Mouse (Mus musculus) hindbrain, postnatal 0 days (tissue): ENCODE data around the gene Hsph1. TPM values are rescaled to one million over a fixed set of nuclear protein-coding genes. Genes with fewer than 3 reads are reported as not detected.
A peak's percentile ranks its signal among the peaks of the same experiment; 100 is the strongest.

Experiments used
- ATAC-seq: fragments of 200-750 bp; cut with Nextera tagmentation; 2 replicates; pipeline ENCODE4 v1.8.0; 2017; ENCODE audit warnings: mild to moderate bottlenecking, moderate TSS enrichment, moderate library complexity
- DNase-seq: peaks from one replicate; pipeline ENCODE4 v3.0.0-alpha.2; 2015; ENCODE audit warnings: low spot score
- H3K27ac ChIP-seq: fragments of 300-500 bp; sonication (generic); 2 replicates; pipeline ENCODE4 v1.5.1; 2014; ENCODE audit warnings: mild to moderate bottlenecking
- H3K27me3 ChIP-seq: fragments of 300-500 bp; sonication (generic); 2 replicates; pipeline ENCODE4 v1.6.1; 2014; ENCODE audit warnings: low read length, mixed read lengths; ENCODE audit not compliant: insufficient read depth
- H3K36me3 ChIP-seq: fragments of 300-500 bp; sonication (generic); 2 replicates; pipeline ENCODE4 v1.6.1; 2014; ENCODE audit warnings: low read length, mixed read lengths; ENCODE audit not compliant: insufficient read depth
- H3K4me1 ChIP-seq: fragments of 300-500 bp; sonication (generic); 2 replicates; pipeline ENCODE4 v1.6.1; 2014; ENCODE audit warnings: antibody characterized with exemption, low read length, mixed read lengths; ENCODE audit not compliant: insufficient read depth
- H3K4me2 ChIP-seq: fragments of 300-500 bp; sonication (generic); 2 replicates; pipeline ENCODE4 v1.6.1; 2014; ENCODE audit warnings: low read depth, mild to moderate bottlenecking, low read length, moderate library complexity, mixed read lengths
- H3K4me3 ChIP-seq: fragments of 300-500 bp; sonication (generic); 2 replicates; pipeline ENCODE4 v1.5.1; 2014; ENCODE audit warnings: low read length
- H3K9ac ChIP-seq: fragments of 300-500 bp; sonication (generic); replicated peaks from 2 replicates; pipeline ENCODE4 v1.6.1; 2014; ENCODE audit warnings: mild to moderate bottlenecking, low read length, moderate library complexity, mixed read lengths
- H3K9me3 ChIP-seq: fragments of 300-500 bp; sonication (generic); 2 replicates; pipeline ENCODE4 v1.6.1; 2016; ENCODE audit warnings: low read length, mixed read lengths
- CTCF ChIP-seq: IDR thresholded peaks from 2 replicates; pipeline ENCODE4 v1.5.1; 2016; ENCODE audit warnings: antibody characterized with exemption, control low read depth, low read depth
- WGBS: fragments of 180-500 bp; shearing (Covaris S2); extraction: QIAGEN DNeasy Blood & Tissue Kit; methylation state at CpG from one replicate; pipeline ENCODE4 v1.1.7; 2014; 5-methylcytosine and 5-hydroxymethylcytosine counted together
- polyA plus RNA-seq: library from polyadenylated mRNA; unstranded; fragments of >200 nt; fragmentation: Nextera tagmentation; extraction: Ambion mirVana; gene quantifications from 2 replicates; pipeline ENCODE4 v1.2.1, GENCODE M21; 2015
- total RNA-seq: library from RNA; depleted of rRNA; stranded (reverse); fragments of >200 nt; gene quantifications from 2 replicates; pipeline ENCODE4 v1.2.3, GENCODE M21; 2014; rRNA removed

The Hsph1 gene
- total RNA-seq (18.9 and 21.0 TPM in 2 replicates), polyA plus RNA-seq (59.4 and 60.8 TPM in 2 replicates)

GRCm38 (mm10) chr5:149636075-149636920, at the start of gene Hsph1:
TSS of gene Hsph1 (minus strand) at chr5:149636376.
- Histone ChIP-seq H3K9me3 (no peaks in the 10 kb centered on the region), H3K4me1 (peaks cover 11% of the 10 kb centered on the region), H3K4me3 (peak within 1 kb of the TSS; percentile 77), H3K36me3 (peaks cover 7% of the 10 kb centered on the region; the same call in 1 of the 2 replicates), H3K27ac (peak within 1 kb of the TSS; percentile 88), H3K27me3 (no peaks in the 10 kb centered on the region), H3K9ac (peak within 1 kb of the TSS; percentile 80), H3K4me2 (peak within 1 kb of the TSS; percentile 61)
- WGBS = under 1% methylated on average over 60 of the region's 60 CpGs
- ATAC-seq (peak; percentile 98), DNase-seq (peak; percentile 99)
- TF ChIP-seq CTCF = peak; percentile 43; the same call in 1 of the 2 replicates

- Histone ChIP-seq H3K4me3 (no peak overlapping the region), H3K27ac (no peak overlapping the region), H3K27me3 (no peaks in the 10 kb centered on the region), H3K9me3 (no peaks in the 10 kb centered on the region), H3K9ac (no peak overlapping the region), H3K4me2 (no peak overlapping the region), H3K4me1 (peaks cover 5% of the 10 kb centered on the region), H3K36me3 (no peaks in the 10 kb centered on the region)
- ATAC-seq (no peak), DNase-seq (no peak)
- 67% methylated on average over 5 of the region's 5 CpGs for WGBS
- TF ChIP-seq CTCF = no peak
Observed at GRCm38 (mm10) chr5:149680946-149681345, 44.8 kb upstream of the Hsph1 start.

GRCm38 (mm10) chr5:149679886-149680285, 43.7 kb upstream of the Hsph1 start:
- Histone ChIP-seq H3K4me2 (peak overlapping the region; percentile 98), H3K36me3 (no peaks in the 10 kb centered on the region)

GRCm38 (mm10) chr5:149679362-149679761, 43.2 kb upstream of the Hsph1 start:
- H3K36me3 ChIP-seq = no peaks in the 10 kb centered on the region
- H3K27me3 ChIP-seq = no peaks in the 10 kb centered on the region
- peak overlapping the region; percentile 98 for H3K4me2 ChIP-seq
- ATAC-seq (no peak), DNase-seq (no peak)
- H3K4me3 ChIP-seq = peak overlapping the region; percentile 77
- H3K27ac ChIP-seq = no peak overlapping the region
- WGBS = 10% methylated on average over 11 of the region's 12 CpGs
- peak overlapping the region; percentile 76 for H3K9ac ChIP-seq
- H3K4me1 ChIP-seq = peaks cover 5% of the 10 kb centered on the region
- TF ChIP-seq CTCF = no peak
- no peaks in the 10 kb centered on the region for H3K9me3 ChIP-seq

More at GRCm38 (mm10) chr5:149679886-149680285, 43.7 kb upstream of the Hsph1 start:
- H3K27ac ChIP-seq = no peak overlapping the region
- peaks cover 5% of the 10 kb centered on the region for H3K4me1 ChIP-seq
- ATAC-seq (no peak), DNase-seq (no peak)
- no peak for TF ChIP-seq CTCF
- 43% methylated on average over 7 of the region's 7 CpGs for WGBS
- H3K9me3 ChIP-seq = no peaks in the 10 kb centered on the region
- no peak overlapping the region for H3K9ac ChIP-seq
- H3K4me3 ChIP-seq = no peak overlapping the region
- H3K27me3 ChIP-seq = no peaks in the 10 kb centered on the region

GRCm38 (mm10) chr5:149678990-149679348, 42.8 kb upstream of the Hsph1 start:
- no peak for DNase-seq
- Histone ChIP-seq H3K4me2 (peak overlapping the region; percentile 98), H3K9me3 (no peaks in the 10 kb centered on the region), H3K27ac (no peak overlapping the region), H3K36me3 (no peaks in the 10 kb centered on the region), H3K4me1 (peaks cover 5% of the 10 kb centered on the region), H3K4me3 (peak overlapping the region; percentile 77), H3K9ac (peak overlapping the region; percentile 76), H3K27me3 (no peaks in the 10 kb centered on the region)
- TF ChIP-seq CTCF = no peak
- WGBS = 2% methylated on average over 15 of the region's 15 CpGs
- ATAC-seq = no peak; the same call in 1 of the 2 replicates

- TF ChIP-seq CTCF = peak; percentile 59
Observed at GRCm38 (mm10) chr5:149678100-149678989, 42.2 kb upstream of the Hsph1 start, which contains the start of gene B3glct. TSS of gene B3glct (plus strand) at chr5:149678230.

More at GRCm38 (mm10) chr5:149678100-149678989, 42.2 kb upstream of the Hsph1 start, which contains the start of gene B3glct:
- Histone ChIP-seq H3K4me3 (peak within 1 kb of the TSS; percentile 77), H3K27ac (peak within 1 kb of the TSS; percentile 72), H3K9ac (peak within 1 kb of the TSS; percentile 76), H3K9me3 (no peaks in the 10 kb centered on the region), H3K4me2 (peak within 1 kb of the TSS; percentile 98), H3K4me1 (peaks cover 5% of the 10 kb centered on the region), H3K36me3 (no peaks in the 10 kb centered on the region), H3K27me3 (no peaks in the 10 kb centered on the region)
- DNase-seq = peak; percentile 86
- 2% methylated on average over 77 of the region's 106 CpGs for WGBS
- ATAC-seq = peak; percentile 96
